Mouse (Mus musculus) heart, adult 2 months (tissue): Measurements from ENCODE around the gene Ror1.

Experiments used
- CTCF ChIP-seq: fragments of 200-600 bp; IDR thresholded peaks from 2 replicates; pipeline ENCODE4 v1.8.1; 2022; ENCODE audit warnings: antibody characterized with exemption, mild to moderate bottlenecking, moderate library complexity
- EP300 ChIP-seq: fragments of 200-500 bp; IDR thresholded peaks from 2 replicates; pipeline ENCODE4 v1.6.1; 2011; ENCODE audit warnings: low read depth, low read length, control low read depth; ENCODE audit not compliant: insufficient read depth
- POLR2A ChIP-seq: fragments of 200-500 bp; IDR thresholded peaks from 2 replicates; pipeline ENCODE4 v1.6.1; 2011; ENCODE audit warnings: mild to moderate bottlenecking, low read depth, low read length, control low read depth; ENCODE audit not compliant: insufficient read depth

GRCm38 (mm10) chr4:100231906-100232305 lies 136.3 kb downstream of the Ror1 start:
- TF ChIP-seq POLR2A (no peak), CTCF (no peak), EP300 (no peak)
